Mouse (Mus musculus): ENCODE measurements around the gene Dennd2d.

Gene Dennd2d

DNA sequence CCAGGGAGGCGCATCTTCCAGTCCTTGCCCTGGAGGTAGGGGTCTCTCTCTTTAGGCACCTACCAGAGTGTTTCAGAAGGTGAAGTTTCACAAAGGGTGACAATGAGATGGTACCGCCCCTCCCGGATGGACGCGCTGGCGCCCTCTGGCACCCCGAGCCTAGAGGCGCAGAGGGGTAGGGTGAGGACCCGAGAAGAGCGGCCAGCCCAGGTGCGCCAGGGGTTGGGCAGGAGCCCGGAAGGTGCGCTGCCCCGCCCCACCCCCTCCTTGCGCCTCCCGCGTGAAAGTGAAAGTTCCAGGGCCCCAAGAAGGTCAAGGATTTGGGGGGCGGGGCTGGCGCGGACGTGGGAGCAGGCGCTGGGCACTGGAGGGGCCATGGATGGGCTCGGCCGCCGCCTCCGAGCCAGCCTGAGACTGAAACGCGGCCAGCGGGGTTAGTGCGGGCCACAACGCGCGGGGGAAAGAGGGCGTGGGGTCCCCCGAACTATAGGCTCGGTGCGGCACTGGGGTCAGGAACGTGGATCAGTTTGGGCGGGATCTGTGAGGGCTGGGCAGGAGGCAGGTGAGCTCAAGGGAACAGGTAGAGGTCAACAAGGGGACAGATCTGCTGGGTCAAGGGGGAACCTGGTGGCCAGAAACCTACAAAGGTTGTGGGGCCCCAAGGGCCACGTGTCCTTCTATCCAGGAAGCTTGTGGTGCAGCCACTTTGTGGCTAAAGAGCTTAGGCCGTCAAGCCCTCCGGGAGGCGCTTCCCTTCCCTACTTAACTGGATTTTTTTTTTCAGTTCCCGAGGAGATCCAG, at the start of gene Dennd2d:
TSS of gene Dennd2d (plus strand) at position 125 of the 801 bp plus-strand sequence.
- DNase-seq (ENCODE audit: low read depth, low spot score): no peak

DNA sequence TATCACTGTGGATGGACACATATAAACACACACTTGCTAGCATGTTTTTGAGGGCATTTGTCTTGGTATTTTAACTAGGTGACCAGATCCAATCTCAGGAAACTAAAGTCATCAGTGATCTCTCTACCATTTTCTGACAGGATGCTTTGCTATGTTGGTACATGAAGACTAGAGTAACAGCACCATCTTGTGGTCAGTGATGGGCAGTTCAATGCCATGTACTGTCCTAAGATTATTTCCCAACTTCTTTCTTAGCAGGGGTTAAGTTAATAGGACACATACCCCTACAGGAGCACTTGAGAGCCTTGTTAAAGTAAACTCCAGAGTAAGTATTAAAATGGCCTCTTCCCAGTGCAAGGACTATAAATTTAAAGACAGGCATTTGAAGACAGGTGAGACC, 33.6 kb upstream of the Dennd2d start:
- peak; percentile 4 for DNase-seq (ENCODE audit: low read depth, low spot score)

DNA sequence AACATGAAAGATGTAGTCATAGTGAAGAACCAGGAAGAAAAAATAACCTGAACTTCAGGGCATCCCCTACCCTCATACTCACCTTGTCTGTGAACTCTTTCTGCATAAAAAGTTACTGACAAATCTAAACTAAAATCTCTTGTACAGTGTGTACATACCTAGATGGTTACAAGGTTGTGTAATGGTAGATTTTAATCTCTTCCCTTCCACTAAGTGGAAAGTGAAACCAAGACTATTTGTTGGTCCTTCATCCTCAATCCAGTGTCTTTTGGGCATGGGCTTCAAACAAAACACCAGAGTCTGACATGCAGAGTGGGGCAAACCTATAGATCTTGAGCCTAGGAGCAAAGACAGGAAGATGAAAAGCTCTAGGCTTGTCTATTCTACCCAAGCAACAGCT, 33.2 kb upstream of the Dennd2d start:
- DNase-seq (ENCODE audit: low read depth, low spot score): no peak

DNA sequence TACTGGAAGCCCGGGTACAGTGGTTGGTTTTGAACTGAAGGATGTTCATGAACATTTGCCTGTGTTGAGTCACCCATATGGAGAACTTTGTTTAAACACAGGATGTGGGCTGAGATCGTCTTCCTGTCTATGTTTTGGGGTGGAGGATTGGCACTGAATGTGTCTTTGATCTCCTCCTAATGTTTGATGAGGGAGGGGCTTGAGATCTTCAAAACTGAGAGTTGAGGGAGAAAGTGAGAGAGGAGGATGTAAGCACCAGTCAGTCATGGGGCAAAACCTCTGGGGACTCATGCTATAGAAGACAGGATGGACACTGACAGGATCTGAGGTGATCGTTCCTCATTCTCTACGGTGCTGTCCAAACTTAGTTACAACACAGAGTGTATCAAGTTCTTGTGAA, 32.6 kb upstream of the Dennd2d start:
- peak; percentile 2 for DNase-seq (ENCODE audit: low read depth, low spot score)

DNA sequence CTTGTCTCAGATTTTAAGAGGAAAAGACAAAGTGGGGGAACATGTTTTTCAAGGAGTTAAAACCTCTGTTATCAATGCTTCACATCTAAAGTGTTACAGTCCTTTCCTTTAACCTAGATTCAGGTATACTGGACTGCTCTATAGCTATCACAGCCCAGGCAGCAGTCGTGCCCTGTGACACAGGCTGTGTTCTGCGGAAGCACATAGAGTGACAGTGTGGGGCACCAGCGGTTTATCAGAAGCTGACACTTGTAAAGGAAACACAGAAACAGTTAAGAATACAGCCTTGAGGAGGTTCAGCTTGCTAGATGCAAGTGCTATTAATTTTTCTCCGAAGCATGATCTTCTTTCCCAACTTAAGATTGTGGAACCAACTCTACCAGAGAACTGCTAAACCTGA, 29.6 kb upstream of the Dennd2d start:
- DNase-seq (ENCODE audit: low read depth, low spot score): no peak

DNA sequence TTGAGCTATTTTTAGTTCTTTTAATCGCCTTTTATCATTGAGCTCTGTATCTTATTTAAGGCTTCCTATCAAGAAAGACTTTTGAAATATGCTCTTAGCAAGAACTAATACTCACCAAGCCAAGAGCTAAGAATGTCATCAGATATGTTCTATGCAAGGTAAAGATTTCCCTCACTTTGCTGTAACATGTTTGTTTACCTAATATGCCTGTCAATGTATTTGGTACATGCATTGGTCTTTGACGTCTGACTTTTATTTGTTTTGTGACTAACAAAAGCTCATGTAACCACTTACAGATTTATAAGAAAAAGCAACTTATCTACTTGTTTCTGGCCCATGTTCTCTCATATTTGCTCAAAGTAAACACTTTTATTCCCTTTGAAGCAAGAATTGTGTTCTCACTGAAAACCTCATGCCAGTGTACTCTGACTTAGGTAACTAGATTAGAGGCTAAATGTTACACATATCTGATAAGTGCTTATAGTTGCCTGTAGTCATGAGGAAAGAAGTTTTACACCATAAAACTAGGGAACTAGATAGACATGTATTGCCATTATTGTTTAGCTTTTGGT, 24.8 kb upstream of the Dennd2d start:
- DNase-seq (ENCODE audit: low read depth, low spot score): no peak

DNA sequence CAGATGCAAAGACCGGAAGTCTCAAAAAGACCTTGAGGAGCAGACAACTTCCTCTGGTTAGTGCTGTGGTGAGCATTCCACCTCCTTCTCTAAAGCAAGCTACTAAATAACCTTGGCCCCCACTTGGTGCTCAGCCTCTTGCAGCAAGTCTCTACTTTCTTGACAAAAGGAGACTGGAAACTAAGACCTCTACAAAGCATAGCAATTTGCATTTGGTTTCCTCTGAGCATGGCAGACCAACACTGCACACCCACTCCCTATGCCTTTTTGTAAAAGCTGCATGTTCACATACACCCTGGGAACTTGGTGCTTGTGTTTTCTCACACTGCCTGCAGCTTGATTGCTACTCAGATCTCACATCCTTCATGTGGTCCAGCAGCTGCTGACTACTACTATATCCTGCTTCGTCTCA, 20.1 kb upstream of the Dennd2d start:
- DNase-seq (ENCODE audit: low read depth, low spot score): no peak

DNA sequence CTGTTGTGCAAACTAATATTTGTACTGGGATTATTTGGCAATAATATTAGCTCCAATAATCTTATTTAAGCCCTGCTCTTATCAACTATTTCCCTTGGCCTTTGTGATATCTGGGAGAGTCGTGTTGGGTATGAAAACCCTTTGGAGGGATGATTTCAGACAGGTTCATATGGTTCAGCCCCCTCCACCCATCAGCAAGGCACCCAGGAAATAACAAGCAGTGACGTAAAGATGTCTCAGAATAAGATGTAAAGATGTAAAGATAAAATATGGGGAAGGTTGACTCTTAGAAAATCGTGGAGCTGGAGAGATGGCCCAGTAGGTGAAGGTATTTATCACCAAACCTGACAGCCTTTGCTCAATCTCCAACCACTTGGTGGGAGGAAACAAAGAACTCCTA, 19.7 kb upstream of the Dennd2d start:
- no peak for DNase-seq (ENCODE audit: low read depth, low spot score)

DNA sequence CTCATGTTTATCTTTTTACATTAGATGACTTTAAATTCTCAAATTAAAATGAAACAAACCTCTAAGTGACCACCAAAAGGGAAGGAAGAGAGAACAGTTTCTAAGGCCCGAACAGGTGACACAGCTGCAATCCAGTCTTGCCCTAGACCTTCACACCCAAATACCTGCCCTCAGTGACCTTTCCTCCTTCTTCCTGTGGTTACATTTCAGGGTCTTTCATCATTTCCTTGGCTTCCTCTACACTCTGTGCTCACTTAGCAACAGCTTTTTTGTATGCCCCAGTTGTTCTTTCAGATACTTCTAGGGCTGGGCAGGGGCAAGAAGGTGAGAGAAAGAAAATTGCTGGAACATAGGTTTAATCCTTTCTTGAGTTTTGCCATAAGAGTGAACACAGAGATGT, 17.5 kb upstream of the Dennd2d start:
- DNase-seq (ENCODE audit: low read depth, low spot score): no peak

DNA sequence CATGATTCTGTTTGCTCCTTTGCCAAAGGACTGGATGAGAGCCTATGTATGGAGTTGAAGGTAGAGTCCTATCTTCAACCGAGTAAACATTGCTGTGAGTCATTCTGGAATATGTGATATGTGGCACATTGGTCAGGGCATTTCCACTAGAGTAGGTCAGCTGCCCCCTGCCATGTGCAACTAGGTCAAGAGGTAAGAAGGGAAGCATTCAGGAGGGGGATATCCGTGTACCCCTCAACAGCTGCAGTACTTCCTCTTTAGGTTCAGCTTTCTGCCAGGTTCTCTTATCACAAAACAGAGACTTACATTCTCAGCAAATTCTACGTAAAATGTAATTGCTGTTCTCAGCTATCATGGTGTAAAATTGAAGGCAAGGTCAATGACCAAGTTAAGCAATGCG, 8.0 kb upstream of the Dennd2d start:
- DNase-seq (ENCODE audit: low read depth, low spot score): no peak

DNA sequence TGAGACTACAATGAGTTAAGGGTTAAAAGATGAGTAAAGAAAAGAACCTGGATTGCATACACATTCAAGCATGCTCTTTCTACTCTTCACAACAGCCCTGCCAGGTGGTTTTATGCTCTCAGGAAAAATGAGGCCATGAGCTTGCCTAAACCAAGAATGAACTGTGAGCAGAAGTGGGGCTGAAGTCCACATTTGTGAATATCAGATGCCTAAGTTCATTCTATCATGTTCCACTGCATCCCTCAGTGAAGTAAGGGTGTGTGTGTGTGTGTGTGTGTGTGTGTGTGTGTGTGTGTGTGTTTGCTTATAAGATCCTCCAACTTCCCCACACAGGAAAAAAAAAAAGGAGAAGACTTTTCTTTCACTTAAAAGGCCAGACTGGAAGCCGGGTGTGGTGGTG, 5.3 kb upstream of the Dennd2d start:
- no peak for DNase-seq (ENCODE audit: low read depth, low spot score)

DNA sequence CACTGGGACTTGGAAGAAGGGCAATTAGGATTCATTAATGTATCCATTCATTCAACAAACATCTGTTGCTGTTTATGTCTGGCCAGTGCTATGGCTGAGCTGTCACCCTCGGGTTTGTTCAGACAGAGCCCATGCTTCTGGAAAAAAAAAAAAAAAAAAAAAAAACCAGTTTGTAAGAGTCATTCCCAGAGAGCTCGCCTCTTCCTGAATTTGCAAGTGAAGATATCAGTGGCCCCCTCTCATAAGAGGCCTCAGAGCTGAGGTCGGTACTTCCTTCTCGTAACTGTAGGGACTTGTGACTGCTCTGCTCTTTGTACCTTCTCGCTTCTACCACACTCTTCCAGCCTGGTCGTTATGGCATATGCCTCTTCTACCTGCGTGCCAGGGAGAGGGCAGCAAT, 1.1 kb downstream of the Dennd2d start:
- no peak for DNase-seq (ENCODE audit: low read depth, low spot score)

DNA sequence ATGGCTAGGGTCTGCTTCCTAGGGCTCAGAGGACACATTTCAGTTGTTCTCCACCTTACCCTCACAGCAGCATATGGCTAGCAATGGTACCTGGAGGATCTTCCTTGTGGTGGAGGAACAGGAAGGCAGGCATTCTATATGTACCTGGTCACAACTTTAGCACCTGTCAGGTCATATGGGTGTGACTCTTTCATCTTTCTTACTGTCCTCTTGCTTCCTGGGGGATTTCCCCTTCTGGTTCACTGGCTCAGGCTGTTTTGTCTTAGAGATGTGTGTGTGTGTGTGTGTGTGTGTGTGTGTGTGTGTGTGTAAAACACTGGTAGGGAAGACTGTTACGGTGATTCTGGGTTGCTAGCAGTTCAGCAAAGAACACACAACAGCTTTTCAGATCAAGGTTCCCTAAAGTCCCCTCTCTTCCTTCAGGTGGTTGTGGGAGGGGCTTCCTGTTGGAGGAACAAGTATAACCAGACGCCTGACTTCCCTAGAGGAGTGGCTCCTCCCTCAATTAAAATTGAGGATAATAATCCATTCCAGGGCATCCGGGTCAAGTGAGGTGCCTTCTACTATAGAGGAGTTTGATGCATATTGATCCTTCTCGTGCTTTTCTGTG, 1.7 kb downstream of the Dennd2d start:
- no peak for DNase-seq (ENCODE audit: low read depth, low spot score)

DNA sequence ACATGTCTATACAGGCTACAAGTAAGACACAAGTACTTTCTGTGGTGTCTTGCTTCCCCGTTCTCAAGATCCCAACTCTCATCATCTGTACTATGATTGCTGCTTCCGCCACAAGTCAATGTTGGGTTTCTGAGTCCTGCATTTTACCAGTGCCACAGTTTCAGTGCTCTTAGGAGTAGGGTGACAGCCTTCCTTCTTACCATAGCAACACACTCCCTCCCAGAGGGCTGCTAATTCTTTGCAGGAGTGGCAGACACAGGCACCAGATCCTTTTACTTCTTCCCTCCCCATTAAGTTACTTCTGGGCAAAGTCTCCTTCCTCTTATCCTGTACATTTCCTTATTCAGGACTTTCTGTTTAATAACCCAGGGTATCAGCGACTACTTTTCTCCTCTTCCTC, 2.7 kb downstream of the Dennd2d start:
- no peak for DNase-seq (ENCODE audit: low read depth, low spot score)

DNA sequence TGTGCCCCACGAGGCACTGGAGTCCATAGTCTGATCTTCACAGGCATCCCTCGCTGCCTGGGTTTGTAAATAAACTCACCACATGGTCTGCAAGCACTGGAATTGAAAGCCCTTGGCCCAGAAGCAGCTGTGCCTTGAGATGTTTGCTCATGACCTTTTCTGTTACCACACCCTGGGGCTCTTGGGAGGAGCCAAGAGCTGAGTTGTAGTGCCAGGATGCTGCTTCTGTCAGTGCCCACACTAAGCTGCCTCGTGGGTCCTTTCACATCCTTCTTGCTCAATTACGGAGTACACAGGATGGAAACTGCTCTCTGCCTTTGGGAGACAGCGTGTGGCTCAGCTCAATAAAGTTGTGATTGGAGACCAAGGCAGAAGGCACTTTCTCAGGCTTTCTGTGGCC, 3.6 kb downstream of the Dennd2d start:
- peak; percentile 42 for DNase-seq (ENCODE audit: low read depth, low spot score)

DNA sequence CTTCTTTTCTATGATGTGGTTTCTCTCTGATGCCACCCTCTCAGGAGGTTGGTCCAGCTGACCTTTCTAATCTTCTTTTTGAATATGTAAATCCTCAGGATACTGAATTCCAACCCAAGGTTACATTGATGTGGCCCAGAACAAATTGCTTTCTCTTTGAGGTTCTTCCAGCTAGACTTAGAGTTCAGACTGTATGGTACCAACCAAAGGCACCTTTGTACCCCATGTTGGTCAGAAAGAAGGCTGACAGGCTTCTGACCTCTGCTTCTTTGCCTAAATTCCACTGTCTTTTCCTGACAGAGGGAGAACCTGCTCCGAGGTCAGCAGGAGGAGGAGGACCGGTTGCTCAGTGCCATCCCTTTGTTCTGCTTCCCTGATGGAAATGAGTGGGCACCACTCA, 5.3 kb downstream of the Dennd2d start:
- DNase-seq (ENCODE audit: low read depth, low spot score): no peak

DNA sequence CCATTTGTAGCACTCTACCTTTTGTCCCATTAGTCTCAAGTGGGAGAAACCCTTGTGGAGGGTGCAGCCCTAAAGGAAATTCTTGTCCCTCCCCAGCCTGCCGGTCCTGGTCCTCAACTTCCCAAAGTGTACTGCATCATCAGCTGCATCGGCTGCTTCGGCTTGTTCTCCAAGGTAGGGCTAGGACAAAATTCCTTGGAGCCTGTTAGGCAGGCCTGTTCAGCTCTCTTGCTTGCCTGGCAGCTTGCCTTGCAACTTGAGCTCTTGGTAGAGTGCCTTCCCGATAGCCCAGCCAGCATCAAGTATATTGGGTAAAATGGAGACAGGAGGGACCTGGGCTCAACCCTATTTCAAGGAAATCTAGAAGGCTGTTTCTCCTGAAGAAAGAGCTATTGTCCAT, 8.0 kb downstream of the Dennd2d start:
- DNase-seq (ENCODE audit: low read depth, low spot score): no peak

DNA sequence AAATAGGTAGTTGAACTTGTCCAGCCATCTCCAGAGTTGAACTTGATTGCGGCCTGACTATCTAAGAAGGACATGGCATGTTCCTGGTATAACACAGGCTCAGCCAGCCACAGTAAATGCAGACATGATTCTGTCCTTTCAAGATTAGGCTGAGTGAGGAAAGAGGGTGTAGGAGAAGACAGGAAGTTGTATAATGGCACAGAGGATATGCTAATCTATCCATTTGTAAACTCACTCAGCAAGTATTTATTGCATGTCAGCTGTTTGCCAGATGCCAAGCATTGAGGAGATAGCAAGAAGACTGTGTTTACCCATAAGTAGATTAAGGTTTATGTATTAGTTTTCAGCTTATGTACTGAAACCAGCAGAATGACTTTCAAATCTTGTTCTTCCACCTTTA, 10.5 kb downstream of the Dennd2d start:
- no peak for DNase-seq (ENCODE audit: low read depth, low spot score)

DNA sequence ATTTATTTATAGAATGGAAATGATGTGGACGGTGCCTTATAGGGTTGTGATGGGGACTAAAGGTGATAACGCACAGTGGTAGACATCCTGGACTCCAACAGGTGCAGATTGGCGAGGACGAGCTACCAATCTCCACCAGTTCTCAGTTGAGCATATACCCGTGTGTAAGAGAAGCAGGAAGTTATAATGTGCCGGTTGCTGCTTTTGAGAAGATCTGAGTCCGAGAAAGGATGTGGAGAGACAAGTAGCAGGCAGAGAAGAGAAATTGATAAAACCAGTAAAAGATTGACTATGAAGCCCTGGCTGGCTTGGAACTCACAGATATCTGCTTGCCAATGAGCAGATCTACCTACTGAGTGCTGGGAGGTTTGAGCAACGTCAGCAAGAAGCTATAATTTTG, 11.0 kb downstream of the Dennd2d start:
- DNase-seq (ENCODE audit: low read depth, low spot score): no peak

DNA sequence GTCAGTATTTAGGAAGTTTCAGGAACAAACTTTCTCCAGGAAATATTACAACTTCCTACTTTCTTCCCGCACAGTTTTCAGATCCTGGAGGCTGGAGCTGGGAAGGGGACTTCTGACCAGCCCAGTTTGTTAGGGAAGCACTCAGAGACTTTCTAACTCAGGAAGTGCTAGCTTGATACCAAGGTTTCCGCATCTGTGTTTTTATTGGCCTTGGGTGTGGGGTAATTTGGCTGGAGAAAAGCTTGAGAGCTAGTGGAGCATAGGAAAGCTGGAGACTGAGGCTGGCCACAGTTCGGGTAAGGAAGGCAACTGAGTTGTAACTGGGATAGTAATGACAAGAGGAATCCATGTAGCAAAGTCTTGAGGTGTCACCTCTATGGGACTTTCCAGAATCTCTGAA, 11.7 kb downstream of the Dennd2d start:
- no peak for DNase-seq (ENCODE audit: low read depth, low spot score)

DNA sequence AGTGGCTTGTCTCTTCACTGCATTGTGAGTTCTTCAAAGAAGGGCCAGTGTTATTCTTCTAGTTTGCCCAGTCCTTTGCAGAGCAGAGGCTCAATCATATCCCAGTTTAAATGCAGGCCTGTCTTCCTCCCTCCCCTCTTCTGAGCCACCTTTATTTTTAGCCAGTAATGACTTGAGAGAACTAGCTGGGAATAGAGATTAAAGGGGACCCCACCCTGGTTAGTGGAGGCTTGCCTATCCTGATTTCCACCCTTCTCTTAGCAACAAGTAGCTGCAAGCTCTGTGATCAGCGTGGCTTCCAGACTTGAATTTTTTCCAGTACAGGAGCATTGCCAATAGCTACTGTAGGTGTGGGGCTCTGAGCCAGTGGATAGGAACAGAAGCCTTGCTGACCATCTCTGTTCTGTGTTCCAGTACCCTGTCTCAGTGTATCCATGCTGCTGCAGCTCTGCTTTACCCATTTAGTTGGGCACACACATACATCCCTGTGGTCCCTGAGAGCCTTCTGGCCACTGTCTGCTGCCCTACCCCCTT, 12.3 kb downstream of the Dennd2d start:
- DNase-seq (ENCODE audit: low read depth, low spot score): no peak

DNA sequence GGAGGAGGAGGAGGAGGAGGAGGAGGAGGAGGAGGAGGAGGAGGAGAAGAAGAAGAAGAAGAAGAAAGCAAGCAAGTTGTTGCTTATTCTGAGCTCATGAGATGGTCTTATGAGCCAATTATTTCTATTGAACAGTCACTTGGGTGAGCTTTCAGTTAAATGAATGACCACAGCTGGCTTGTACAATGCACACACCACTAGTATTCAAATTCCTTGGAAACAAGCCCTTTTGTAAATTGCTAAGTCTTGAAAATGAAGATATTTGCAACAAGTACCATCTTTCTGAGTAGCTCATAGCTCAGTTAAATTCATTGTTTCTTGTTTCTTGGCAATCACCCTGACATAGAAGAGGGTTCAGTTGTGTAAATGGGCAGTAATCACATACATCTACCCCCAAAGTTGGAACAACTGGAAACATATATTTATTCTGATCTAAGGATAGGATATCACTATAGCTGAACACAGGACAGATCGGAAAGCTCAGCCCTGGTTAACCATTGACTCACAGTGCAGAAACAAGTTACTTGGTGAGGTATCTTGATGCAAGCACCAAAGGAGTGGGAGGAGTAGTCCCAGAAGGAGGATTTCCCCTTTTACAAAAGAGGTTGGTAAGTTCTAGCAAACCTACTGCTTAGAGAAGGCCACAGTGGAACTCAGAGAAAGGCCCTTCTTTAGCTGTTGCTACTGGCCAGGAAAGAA, 13.3 kb downstream of the Dennd2d start:
- no peak for DNase-seq (ENCODE audit: low read depth, low spot score)
